Mouse (Mus musculus): ENCODE measurements at regions not wholly inside any gene's neighbourhood (a gene's known extent, or its start where the extent isn't known, plus 50 kb on each side); places are given as distances from the start of the nearest gene placed in this dataset.
A peak's percentile ranks its signal among the peaks of the same experiment; 100 is the strongest.

- no peak for DNase-seq (ENCODE audit: low read depth, low spot score)
Observed at GRCm38 (mm10) chr13:60123964-60124363, 53.2 kb downstream of the Gas1 start.

GRCm38 (mm10) chr13:60123174-60123587, 54.0 kb downstream of the Gas1 start:
- DNase-seq (ENCODE audit: low read depth, low spot score), result peak; percentile 6

- peak; percentile 5 for DNase-seq (ENCODE audit: low read depth, low spot score)
Observed at GRCm38 (mm10) chr13:60122341-60123173, 54.6 kb downstream of the Gas1 start.

GRCm38 (mm10) chr13:60111465-60111864, 65.7 kb downstream of the Gas1 start:
- DNase-seq (ENCODE audit: low read depth, low spot score), result no peak

GRCm38 (mm10) chr13:60110079-60110846, 66.9 kb downstream of the Gas1 start:
- DNase-seq (ENCODE audit: low read depth, low spot score), result peak; percentile 87

- no peak for DNase-seq (ENCODE audit: low read depth, low spot score)
Observed at GRCm38 (mm10) chr13:60105286-60105685, 71.9 kb downstream of the Gas1 start.

- no peak for DNase-seq (ENCODE audit: low read depth, low spot score)
Observed at GRCm38 (mm10) chr13:60101651-60102050, 75.5 kb downstream of the Gas1 start.

GRCm38 (mm10) chr13:60100130-60101112, 76.7 kb downstream of the Gas1 start:
- no peak for DNase-seq (ENCODE audit: low read depth, low spot score)

GRCm38 (mm10) chr13:60099469-60100129, 77.6 kb downstream of the Gas1 start:
- DNase-seq (ENCODE audit: low read depth, low spot score), result peak; percentile 66

- DNase-seq (ENCODE audit: low read depth, low spot score), result no peak
Observed at GRCm38 (mm10) chr13:60098394-60098793, 78.8 kb downstream of the Gas1 start.

- no peak for DNase-seq (ENCODE audit: low read depth, low spot score)
Observed at GRCm38 (mm10) chr13:60097776-60098175, 79.4 kb downstream of the Gas1 start.

- DNase-seq (ENCODE audit: low read depth, low spot score), result no peak
Observed at GRCm38 (mm10) chr13:60086657-60087056, 90.5 kb downstream of the Gas1 start.

- peak; percentile 15 for DNase-seq (ENCODE audit: low read depth, low spot score)
Observed at GRCm38 (mm10) chr13:60084975-60085374, 92.2 kb downstream of the Gas1 start.

GRCm38 (mm10) chr13:60084290-60084689, 92.9 kb downstream of the Gas1 start:
- DNase-seq (ENCODE audit: low read depth, low spot score), result no peak

- no peak for DNase-seq (ENCODE audit: low read depth, low spot score)
Observed at GRCm38 (mm10) chr13:60080113-60080512, 97.1 kb downstream of the Gas1 start.

- peak; percentile 46 for DNase-seq (ENCODE audit: low read depth, low spot score)
Observed at GRCm38 (mm10) chr13:60078331-60079050, 98.7 kb downstream of the Gas1 start.

GRCm38 (mm10) chr13:60076147-60076800, 100.9 kb downstream of the Gas1 start:
- no peak for DNase-seq (ENCODE audit: low read depth, low spot score)

GRCm38 (mm10) chr13:60071595-60071994, 105.6 kb downstream of the Gas1 start:
- DNase-seq (ENCODE audit: low read depth, low spot score), result no peak

GRCm38 (mm10) chr13:60069196-60069595, 108.0 kb downstream of the Gas1 start:
- no peak for DNase-seq (ENCODE audit: low read depth, low spot score)

GRCm38 (mm10) chr13:60067325-60067724, 109.8 kb downstream of the Gas1 start:
- no peak for DNase-seq (ENCODE audit: low read depth, low spot score)
